Mouse (Mus musculus): Measurements from ENCODE around the gene Lgi1.

DNA sequence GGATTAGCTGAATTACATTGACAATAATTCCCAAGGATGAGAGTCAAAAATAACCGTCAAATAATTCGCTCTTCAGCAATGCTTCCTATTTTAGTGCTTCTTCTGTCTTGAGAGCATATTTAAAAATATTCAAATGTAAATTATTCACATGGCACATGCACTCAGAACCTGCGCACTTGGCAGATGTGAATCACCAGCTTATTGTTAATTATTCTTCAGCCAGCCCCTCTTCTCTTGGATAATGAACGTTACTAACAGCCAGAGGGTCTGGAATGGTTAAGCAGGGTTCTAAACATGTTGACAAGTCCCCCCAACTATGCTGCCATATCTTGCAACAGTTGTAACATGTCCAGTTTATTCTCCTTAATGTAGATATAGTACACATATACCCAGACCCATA lies 11.9 kb downstream of the Lgi1 start:
- TF ChIP-seq GATA1 (IDR thresholded peaks at IDR 0.05; ENCODE audit: borderline replicate concordance, low read length) (no peak), CTCF (IDR thresholded peaks at IDR 0.05; ENCODE audit: low read depth, low read length) (no peak), POLR2AphosphoS5 (IDR thresholded peaks at IDR 0.05; ENCODE audit: insufficient replicate concordance, low read depth, low read length) (no peak)

Measured in G1E (cell line).